Mouse (Mus musculus) limb, embryonic 11.5 days (tissue): ENCODE results near the gene Olfr414. TPM values are rescaled to one million over a fixed set of nuclear protein-coding genes. Genes with fewer than 3 reads are reported as not detected.

Experiments
- ATAC-seq: fragments of 200-750 bp; cut with Nextera tagmentation; 2 replicates; pipeline ENCODE4 v1.8.0; 2017; ENCODE audit warnings: low read depth; ENCODE audit not compliant: insufficient number of reproducible peaks, low FRiP score, low TSS enrichment
- DNase-seq: peaks from one replicate; pipeline ENCODE4 v3.0.0-alpha.2; 2015; ENCODE audit warnings: low spot score
- H3K27ac ChIP-seq: fragments of 300-500 bp; sonication (generic); replicated peaks from 2 replicates; pipeline ENCODE4 v1.5.1; 2014; ENCODE audit warnings: low read depth, mild to moderate bottlenecking, low read length
- H3K27me3 ChIP-seq: fragments of 300-500 bp; sonication (generic); 2 replicates; pipeline ENCODE4 v1.6.1; 2014; ENCODE audit warnings: mild to moderate bottlenecking, low read length, mixed read lengths; ENCODE audit not compliant: control insufficient read depth, insufficient read depth
- H3K36me3 ChIP-seq: fragments of 300-500 bp; sonication (generic); 2 replicates; pipeline ENCODE4 v1.6.1; 2014; ENCODE audit warnings: mild to moderate bottlenecking, low read length, moderate library complexity, mixed read lengths; ENCODE audit not compliant: control insufficient read depth, insufficient read depth
- H3K4me1 ChIP-seq: fragments of 300-500 bp; sonication (generic); 2 replicates; pipeline ENCODE4 v1.6.1; 2014; ENCODE audit warnings: low read length, mixed read lengths; ENCODE audit not compliant: control insufficient read depth, insufficient read depth
- H3K4me2 ChIP-seq: fragments of 300-500 bp; sonication (generic); 2 replicates; pipeline ENCODE4 v1.6.1; 2014; ENCODE audit warnings: low read depth, mild to moderate bottlenecking, moderate library complexity; ENCODE audit not compliant: severe bottlenecking
- H3K4me3 ChIP-seq: fragments of 300-500 bp; sonication (generic); 2 replicates; pipeline ENCODE4 v1.5.1; 2014; ENCODE audit warnings: low read depth, low read length
- H3K9ac ChIP-seq: fragments of 300-500 bp; sonication (generic); 2 replicates; pipeline ENCODE4 v1.6.1; 2014; ENCODE audit warnings: mild to moderate bottlenecking, low read length
- H3K9me3 ChIP-seq: fragments of 300-500 bp; sonication (generic); 2 replicates; pipeline ENCODE4 v1.6.1; 2016; ENCODE audit warnings: low read length; ENCODE audit not compliant: control insufficient read depth
- WGBS: fragments of 180-500 bp; shearing (Covaris S2); extraction: QIAGEN DNeasy Blood & Tissue Kit; methylation state at CpG from one replicate; pipeline ENCODE4 v1.1.7; 2014; 5-methylcytosine and 5-hydroxymethylcytosine counted together
- polyA plus RNA-seq: library from polyadenylated mRNA; unstranded; fragments of >200 nt; fragmentation: Nextera tagmentation; extraction: Ambion mirVana; gene quantifications from 2 replicates; pipeline ENCODE4 v1.2.1, GENCODE M21; 2014

Gene Olfr414
- not detected in 2 replicates for polyA plus RNA-seq

DNA sequence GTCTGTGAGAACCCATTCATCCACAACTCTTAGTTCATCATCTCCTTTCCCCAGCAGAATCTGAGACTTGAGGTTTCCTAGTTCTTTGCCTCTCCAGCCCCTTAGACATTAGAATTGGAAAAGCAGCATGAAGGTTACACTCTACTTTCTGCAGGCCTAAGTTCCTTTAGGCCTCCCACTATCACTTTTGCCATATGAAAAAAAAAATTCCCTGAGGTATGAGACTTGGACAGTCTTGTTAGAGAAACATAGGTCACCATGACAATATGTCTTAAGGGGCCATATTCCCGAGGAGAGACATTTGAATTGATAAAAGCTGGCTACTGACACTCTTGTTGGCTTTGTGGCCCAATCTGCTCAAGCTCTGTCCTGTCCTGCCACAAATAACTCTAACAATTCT is at the start of gene Olfr414:
Gene Olfr414 (plus strand): TSS at position 301 of the 400 bp plus-strand sequence.
- Histone ChIP-seq H3K4me3 (no peak within 1 kb of the TSS), H3K36me3 (no peaks in the 10 kb centered on the region), H3K27ac (no peak within 1 kb of the TSS), H3K9ac (no peak within 1 kb of the TSS), H3K4me2 (no peak within 1 kb of the TSS), H3K9me3 (no peaks in the 10 kb centered on the region), H3K27me3 (no peaks in the 10 kb centered on the region), H3K4me1 (no peaks in the 10 kb centered on the region)
- no peak for ATAC-seq
- DNase-seq, result no peak
- 66% methylated on average over 1 of the region's 1 CpGs for WGBS

DNA sequence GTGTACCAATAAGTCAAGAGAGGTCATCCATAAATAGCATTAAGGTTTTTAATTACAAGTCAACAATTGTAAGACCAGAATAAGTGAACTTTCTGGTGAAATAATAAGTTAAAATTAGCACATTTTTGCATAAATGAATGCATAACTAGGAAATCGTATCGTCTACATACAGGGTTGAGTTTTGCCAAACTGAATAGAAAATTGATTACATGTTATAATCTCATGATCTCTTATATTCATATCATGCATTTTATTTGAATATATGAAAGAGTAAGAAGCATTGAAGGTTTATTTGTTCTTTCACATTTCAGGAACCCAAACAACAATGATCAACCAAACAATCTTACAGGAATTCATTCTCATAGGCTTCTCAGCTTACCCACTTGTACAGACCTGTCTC is 33.1 kb upstream of the Olfr414 start, which contains the start of gene Olfr248:
Gene Olfr248 (plus strand): TSS at position 301 of the 400 bp plus-strand sequence.
- H3K9ac ChIP-seq, result no peak within 1 kb of the TSS
- no peak within 1 kb of the TSS for H3K4me2 ChIP-seq
- WGBS, result 95% methylated on average over 2 of the region's 2 CpGs
- no peaks in the 10 kb centered on the region for H3K9me3 ChIP-seq
- no peak for DNase-seq
- no peaks in the 10 kb centered on the region for H3K27me3 ChIP-seq
- H3K36me3 ChIP-seq, result no peaks in the 10 kb centered on the region
- H3K27ac ChIP-seq, result no peak within 1 kb of the TSS
- no peak within 1 kb of the TSS for H3K4me3 ChIP-seq
- H3K4me1 ChIP-seq, result no peaks in the 10 kb centered on the region
- no peak for ATAC-seq

DNA sequence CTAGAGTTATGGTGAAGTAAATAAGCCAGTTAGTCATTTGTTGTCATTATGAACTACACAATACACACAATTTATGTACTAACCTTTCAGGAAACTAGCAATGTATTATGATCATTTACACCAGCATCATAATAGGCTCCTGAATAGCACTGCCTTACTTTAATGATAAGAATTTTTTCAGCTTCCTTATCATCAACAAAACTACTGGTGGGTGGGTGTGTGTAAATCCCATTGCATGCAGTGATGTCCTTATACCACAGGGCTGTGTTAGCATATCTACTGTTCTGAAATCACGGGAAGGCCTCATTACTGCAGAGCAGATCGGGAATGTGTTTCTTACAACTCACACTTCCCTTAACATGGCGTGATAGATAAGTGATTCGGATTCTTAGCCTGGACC is 905 bp upstream of the Olfr414 start:
- DNase-seq (no peak), ATAC-seq (no peak)
- H3K9ac ChIP-seq, result no peak overlapping the region
- no peaks in the 10 kb centered on the region for H3K4me1 ChIP-seq
- no peaks in the 10 kb centered on the region for H3K27me3 ChIP-seq
- H3K27ac ChIP-seq, result no peak overlapping the region
- WGBS, result 85% methylated on average over 4 of the region's 4 CpGs
- H3K4me3 ChIP-seq, result no peak overlapping the region
- no peaks in the 10 kb centered on the region for H3K9me3 ChIP-seq
- no peak overlapping the region for H3K4me2 ChIP-seq
- H3K36me3 ChIP-seq, result no peaks in the 10 kb centered on the region

DNA sequence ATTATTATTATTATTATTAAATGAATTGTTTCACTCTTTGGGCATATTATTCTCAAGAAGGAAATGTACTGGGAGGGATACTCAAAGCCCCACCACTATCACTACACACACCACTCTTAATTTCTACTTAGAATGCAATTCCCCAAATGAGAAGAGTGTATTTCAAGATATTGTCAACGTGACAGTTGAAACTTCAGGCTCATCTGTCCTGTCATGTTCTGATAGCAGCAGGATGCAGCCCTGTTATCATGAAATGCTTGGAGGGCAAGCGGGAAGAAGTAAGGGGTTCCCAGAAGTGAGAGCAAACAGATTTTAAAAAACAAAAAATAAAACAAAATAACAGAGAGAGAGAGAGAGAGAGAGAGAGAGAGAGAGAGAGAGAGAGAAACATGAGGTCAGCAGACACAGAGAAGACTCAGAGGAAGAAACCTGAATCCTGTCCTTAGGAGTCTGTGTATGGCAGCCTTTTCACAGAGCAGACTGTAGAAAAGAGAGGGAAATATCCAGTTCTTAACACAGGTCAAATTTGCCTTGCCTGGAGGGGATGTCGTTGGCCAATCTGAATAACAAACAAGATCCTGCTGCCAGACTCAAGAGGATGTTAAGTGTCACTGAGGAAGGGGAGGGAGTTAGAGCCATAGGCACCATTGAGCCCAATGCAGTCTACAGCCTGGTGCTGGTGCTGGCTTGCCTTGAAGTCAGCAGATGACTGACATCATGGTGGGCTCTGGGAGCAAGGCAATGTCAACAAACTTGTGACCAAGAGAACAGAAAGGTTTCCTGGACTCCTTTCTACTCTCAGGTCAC is 2.5 kb downstream of the Olfr414 start:
- no peaks in the 10 kb centered on the region for H3K4me1 ChIP-seq
- H3K9ac ChIP-seq, result no peak overlapping the region
- no peaks in the 10 kb centered on the region for H3K9me3 ChIP-seq
- H3K4me3 ChIP-seq, result no peak overlapping the region
- no peak overlapping the region for H3K4me2 ChIP-seq
- ATAC-seq (no peak), DNase-seq (no peak)
- no peaks in the 10 kb centered on the region for H3K27me3 ChIP-seq
- H3K36me3 ChIP-seq, result no peaks in the 10 kb centered on the region
- WGBS, result 57% methylated on average over 3 of the region's 3 CpGs
- H3K27ac ChIP-seq, result no peak overlapping the region

DNA sequence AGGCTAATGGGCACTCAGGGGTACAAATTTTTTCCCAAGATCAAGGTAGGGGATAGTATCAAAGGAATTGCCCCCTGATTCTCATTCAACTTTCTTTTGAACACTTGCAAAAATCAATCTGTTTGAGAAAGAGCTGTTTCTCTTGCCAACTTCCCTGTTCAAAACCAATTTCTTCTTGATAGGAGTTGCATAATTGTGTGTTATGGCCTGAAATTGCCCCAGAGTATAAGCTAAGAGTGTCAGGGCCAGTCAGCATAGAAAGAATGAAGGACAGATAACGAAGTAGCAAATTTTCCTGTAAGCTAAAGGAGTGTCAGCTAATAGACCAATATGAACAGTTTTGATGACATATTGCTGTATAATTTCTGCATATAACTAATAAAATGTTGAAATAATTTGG is 3.5 kb downstream of the Olfr414 start:
- WGBS, result 83% methylated on average over 1 of the region's 1 CpGs
- ATAC-seq, result no peak

DNA sequence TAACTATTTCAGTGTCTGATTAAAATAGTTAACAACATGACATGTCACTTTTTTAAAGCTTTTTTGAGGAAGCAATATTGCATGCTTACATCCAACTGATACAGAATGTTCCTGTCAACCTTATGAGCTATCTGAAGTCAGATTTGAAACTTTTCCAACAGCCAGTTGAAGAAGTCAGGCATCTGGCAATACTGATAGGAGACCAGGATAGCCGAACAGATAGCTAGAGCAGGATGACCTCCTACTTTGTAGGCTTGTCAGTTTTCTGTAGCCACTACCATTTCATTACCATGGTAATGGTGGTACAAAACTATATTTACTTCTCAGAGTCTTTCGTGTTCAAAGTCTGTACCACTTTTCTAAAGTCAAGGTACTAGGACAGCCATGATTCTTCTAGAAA is 4.5 kb downstream of the Olfr414 start:
- ATAC-seq (no peak), DNase-seq (no peak)
- no peaks in the 10 kb centered on the region for H3K9me3 ChIP-seq
- no peaks in the 10 kb centered on the region for H3K27me3 ChIP-seq
- WGBS, result 79% methylated on average over 2 of the region's 2 CpGs
- H3K4me2 ChIP-seq, result no peak overlapping the region
- no peaks in the 10 kb centered on the region for H3K36me3 ChIP-seq
- H3K9ac ChIP-seq, result no peak overlapping the region
- no peaks in the 10 kb centered on the region for H3K4me1 ChIP-seq
- H3K27ac ChIP-seq, result no peak overlapping the region
- H3K4me3 ChIP-seq, result no peak overlapping the region

More for the DNA sequence above, 3.5 kb downstream of the Olfr414 start:
- Histone ChIP-seq H3K27me3 (no peaks in the 10 kb centered on the region), H3K4me2 (no peak overlapping the region), H3K27ac (no peak overlapping the region), H3K9ac (no peak overlapping the region), H3K9me3 (no peaks in the 10 kb centered on the region), H3K4me3 (no peak overlapping the region), H3K4me1 (no peaks in the 10 kb centered on the region), H3K36me3 (no peaks in the 10 kb centered on the region)
- no peak for DNase-seq

DNA sequence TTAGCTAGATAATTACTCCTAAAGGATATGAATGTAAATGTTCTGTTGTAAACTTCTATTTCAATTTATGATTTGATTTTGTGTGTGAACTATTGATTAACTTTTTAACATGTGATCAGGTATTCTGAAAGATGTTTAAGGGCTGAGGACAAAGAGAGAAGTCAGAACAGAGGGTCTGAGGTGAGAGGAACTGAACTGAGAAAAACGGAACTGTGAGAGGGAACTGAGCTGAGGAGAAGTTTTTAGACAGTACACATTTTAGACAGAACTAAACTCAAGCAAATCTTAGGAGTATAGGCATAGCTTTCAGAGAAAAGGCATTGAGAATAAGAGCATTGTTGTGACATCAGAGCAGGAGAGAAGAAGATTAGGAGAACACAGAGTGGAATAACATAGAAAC is 10.3 kb downstream of the Olfr414 start:
- no peak overlapping the region for H3K27ac ChIP-seq
- H3K4me2 ChIP-seq, result no peak overlapping the region
- no peaks in the 10 kb centered on the region for H3K9me3 ChIP-seq
- ATAC-seq, result no peak
- H3K9ac ChIP-seq, result no peak overlapping the region
- H3K36me3 ChIP-seq, result no peaks in the 10 kb centered on the region
- 26% methylated on average over 1 of the region's 1 CpGs for WGBS
- H3K4me1 ChIP-seq, result no peaks in the 10 kb centered on the region
- no peak for DNase-seq
- H3K27me3 ChIP-seq, result no peaks in the 10 kb centered on the region
- H3K4me3 ChIP-seq, result no peak overlapping the region

DNA sequence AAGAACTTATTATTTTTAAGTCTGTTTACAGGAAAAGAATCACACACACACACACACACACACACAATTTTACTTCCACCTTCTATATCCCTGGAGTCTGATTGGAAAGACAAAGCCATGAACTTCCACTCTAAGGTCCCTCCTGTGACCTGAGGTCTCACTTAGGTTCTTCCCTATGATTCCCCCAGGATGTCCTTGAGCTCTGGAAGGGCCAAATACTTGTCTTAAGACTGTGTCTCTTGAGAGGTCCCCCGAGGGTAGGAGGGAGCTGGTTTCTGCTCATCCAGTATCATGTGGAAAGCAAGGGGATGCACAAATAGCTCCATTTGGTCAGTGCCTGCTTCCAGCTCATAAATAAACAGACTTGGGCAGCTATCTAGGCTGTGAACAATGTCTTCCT is 17.9 kb downstream of the Olfr414 start, which contains the start of gene Olfr220:
Gene Olfr220 (plus strand): TSS at position 301 of the 400 bp plus-strand sequence.
- Histone ChIP-seq H3K27me3 (no peaks in the 10 kb centered on the region), H3K9me3 (no peaks in the 10 kb centered on the region), H3K9ac (no peak within 1 kb of the TSS), H3K36me3 (no peaks in the 10 kb centered on the region), H3K4me2 (no peak within 1 kb of the TSS), H3K4me3 (no peak within 1 kb of the TSS), H3K4me1 (no peaks in the 10 kb centered on the region), H3K27ac (no peak within 1 kb of the TSS)
- ATAC-seq, result no peak
- WGBS, result 72% methylated on average over 1 of the region's 1 CpGs
- DNase-seq, result no peak
